Comparison of ENCODE assay signal across 8 mouse cellular contexts in the genomic region with DNA sequence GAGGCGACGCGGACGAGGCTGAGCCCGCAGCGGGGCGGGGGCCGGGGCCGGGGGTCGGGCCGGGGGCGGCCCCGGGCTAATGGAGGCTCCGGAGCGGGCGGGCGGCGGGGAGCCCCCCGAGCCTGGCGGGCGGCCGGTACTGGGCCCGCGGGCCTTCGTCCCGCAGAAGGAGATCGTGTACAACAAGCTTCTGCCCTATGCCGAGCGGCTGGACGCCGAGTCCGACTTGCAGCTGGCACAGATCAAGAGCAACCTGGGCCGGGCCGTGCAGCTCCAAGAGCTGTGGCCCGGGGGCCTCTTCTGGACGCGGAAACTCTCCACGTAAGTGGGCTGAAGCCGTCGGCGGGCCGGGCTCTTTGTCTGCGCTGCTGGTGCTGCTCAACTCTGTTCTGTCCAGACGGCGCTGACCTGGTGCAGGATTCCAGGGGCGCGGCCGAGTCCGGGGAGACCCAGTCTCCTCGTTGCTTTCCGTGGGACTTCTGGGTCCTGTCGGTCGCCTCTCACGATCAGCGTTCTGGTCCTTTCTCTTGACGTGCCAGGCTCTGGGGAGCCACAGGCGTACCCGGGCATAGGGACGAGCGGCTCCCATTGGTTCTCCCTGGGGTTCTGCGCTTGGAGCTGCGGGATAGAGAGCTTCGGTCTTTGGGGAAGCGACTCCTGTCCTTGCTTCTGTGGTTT. TPM values are rescaled to one million over a fixed set of nuclear protein-coding genes. Genes with fewer than 3 reads are reported as not detected.
A peak's percentile ranks its signal among the peaks of the same experiment; 100 is the strongest.
DNase-seq lines count a peak whose midpoint lies in the region; ATAC-seq and TF ChIP-seq lines count a peak whose summit lies in the region.

No protein-coding gene starts in this region.

- peak overlapping the region; percentile 13 for H3K27ac ChIP-seq in ES-E14 (ENCODE audit: insufficient read depth, low read depth, low read length, poor library complexity, severe bottlenecking)
- peak overlapping the region; percentile 91 for H3K27ac ChIP-seq in forebrain, embryonic 12.5 days
- peak overlapping the region; percentile 98 for H3K27ac ChIP-seq in lung, postnatal 0 days (ENCODE audit: low read length)

- 0% methylated on average over 58 of the region's 64 CpGs for WGBS in forebrain, embryonic 12.5 days
- WGBS in lung, postnatal 0 days, result under 1% methylated on average over 47 of the region's 64 CpGs

- H3K36me3 ChIP-seq in ES-E14 (ENCODE audit: control insufficient read depth, insufficient read depth, low read length, poor library complexity, severe bottlenecking), result no peaks in the 10 kb centered on the region
- no peaks in the 10 kb centered on the region for H3K36me3 ChIP-seq in forebrain, embryonic 12.5 days (replicated peaks)
- no peaks in the 10 kb centered on the region for H3K36me3 ChIP-seq in lung, postnatal 0 days (ENCODE audit: insufficient read depth, low read length)

- no peaks in the 10 kb centered on the region for H3K9me3 ChIP-seq in ES-E14 (ENCODE audit: control insufficient read depth, insufficient read depth, low read depth, low read length)
- H3K9me3 ChIP-seq in forebrain, embryonic 12.5 days, result no peaks in the 10 kb centered on the region
- H3K9me3 ChIP-seq in lung, postnatal 0 days (ENCODE audit: low read length), result no peaks in the 10 kb centered on the region

- H3K4me2 ChIP-seq in forebrain, embryonic 12.5 days, result peak overlapping the region; percentile 61
- H3K4me2 ChIP-seq in lung, postnatal 0 days (replicated peaks; ENCODE audit: low read depth, low read length), result peak overlapping the region; percentile 81

- no peak for DNase-seq in ES-E14 (ENCODE audit: low read depth, low spot score)
- DNase-seq in c-Kit-positive CD71-positive TER-119-positive erythroid progenitor cells, embryonic 14.5 days (ENCODE audit: low spot score), result peak; percentile 60
- peak; percentile 21 for DNase-seq in heart, postnatal 25 days (ENCODE audit: low spot score)
- DNase-seq in layer of hippocampus, adult 9-11 months, result peak; percentile 34
- peak; percentile 77 for DNase-seq in lung, postnatal 0 days (ENCODE audit: low spot score)
- peak; percentile 36 for DNase-seq in ovary, postnatal 10 days (ENCODE audit: low spot score)
- peak; percentile 57 for DNase-seq in thymus, postnatal 14 days

- in situ Hi-C loops in ES-E14 (cut with MboI; ENCODE audit: low sequenced_read_pairs in 2 of 2, unreplicated experiment in 2 of 2), result no loop called here

- peak overlapping the region; percentile 89 for H3K9ac ChIP-seq in ES-E14 (ENCODE audit: insufficient read depth, low read depth, low read length, poor library complexity, severe bottlenecking)
- H3K9ac ChIP-seq in forebrain, embryonic 12.5 days, result peak overlapping the region; percentile 98
- H3K9ac ChIP-seq in lung, postnatal 0 days (replicated peaks; ENCODE audit: low read depth), result peak overlapping the region; percentile 94

- peak overlapping the region; percentile 85 to 93 for H3K4me3 ChIP-seq in ES-E14 (ENCODE audit: insufficient read depth in 1 of 2, low read depth in 1 of 2, low read length in 2 of 2, poor library complexity in 1 of 2, severe bottlenecking in 1 of 2)
- H3K4me3 ChIP-seq in forebrain, embryonic 12.5 days (replicated peaks), result peak overlapping the region; percentile 91
- H3K4me3 ChIP-seq in lung, postnatal 0 days (ENCODE audit: low read depth, low read length), result peak overlapping the region; percentile 96

- peaks cover 5 to 6% of the 10 kb centered on the region in 2 experiments; a peak in 3 of 4 replicates for H3K4me1 ChIP-seq in ES-E14 (ENCODE audit: control insufficient read depth in 2 of 2, insufficient read depth in 2 of 2, low read length in 2 of 2, poor library complexity in 1 of 2)
- H3K4me1 ChIP-seq in forebrain, embryonic 12.5 days, result peaks cover 12% of the 10 kb centered on the region
- 0 out of 2 replicates have a peak, but pooled peaks cover 4% of the 10 kb centered on the region for H3K4me1 ChIP-seq in lung, postnatal 0 days (ENCODE audit: insufficient read depth, low read depth, low read length)

- H3K27me3 ChIP-seq in forebrain, embryonic 12.5 days, result no peaks in the 10 kb centered on the region
- no peaks in the 10 kb centered on the region for H3K27me3 ChIP-seq in lung, postnatal 0 days (replicated peaks; ENCODE audit: insufficient read depth, low read length)

- intact Hi-C loops in heart, postnatal 25 days (cut with DNase I), result loop anchor here (2.0 kb wide), 1 partner anchor 19 kb away; no protein-coding TSS in a partner anchor

- TF ChIP-seq CTCF in lung, postnatal 0 days (IDR thresholded peaks at IDR 0.05), result no peak

- no peak for TF ChIP-seq EP300 in lung, postnatal 0 days (IDR thresholded peaks at IDR 0.05)

- ATAC-seq in forebrain, embryonic 12.5 days (ENCODE audit: low FRiP score), result peak; percentile 77
- ATAC-seq in lung, postnatal 0 days, result peak; percentile 83

TF ChIP-seq in ES-E14, 5 proteins besides CTCF, POLR2A, EP300 and RAD21:
- TF ChIP-seq ZNF384 (IDR thresholded peaks at IDR 0.05; ENCODE audit: low read depth, low read length), result no peak
- no peak for TF ChIP-seq HCFC1 (IDR thresholded peaks at IDR 0.05; ENCODE audit: borderline replicate concordance, insufficient read depth, low read length)
- TF ChIP-seq ZC3H11A (IDR thresholded peaks at IDR 0.05; ENCODE audit: borderline replicate concordance, low read depth, low read length), result no peak
- no peak for TF ChIP-seq MAFK (IDR thresholded peaks at IDR 0.05; ENCODE audit: insufficient read depth, low read depth, low read length)
- no peak for TF ChIP-seq CHD2 (IDR thresholded peaks at IDR 0.05; ENCODE audit: low read depth, low read length)

RNA-seq across cellular contexts. Expression of a gene that starts 0.5 kb away (rescaled TPM):
- 64.0 and 91.2 TPM in 2 replicates for total RNA-seq in ES-E14 (2012; rRNA removed)
- 32.1 and 38.2 TPM in 2 replicates for polyA plus RNA-seq in forebrain, embryonic 12.5 days (2016; fragmentation: Nextera tagmentation; extraction: Ambion mirVana)
- total RNA-seq in heart, postnatal 25 days (2021), result 100 to 1,000 TPM; 218 to 222 TPM
- polyA plus RNA-seq in lung, postnatal 0 days (2015; fragmentation: Nextera tagmentation; extraction: Ambion mirVana), result 14.3 and 14.6 TPM in 2 replicates

Comparison
In these comparisons a context has a peak if more than half of its experiments do, and no peak if none do; other contexts are left out.
1. H3K27ac ChIP-seq: peak in every context shown above with its lines; median percentile 98 in lung, postnatal 0 days; 91 in forebrain, embryonic 12.5 days; 13 in ES-E14.